In genomic region chr10:83152723-83153122, GRCm38 (mm10) we compare ENCODE assay signal across 20 mouse cellular contexts.
A peak's percentile ranks its signal among the peaks of the same experiment; 100 is the strongest.
DNase-seq lines count a peak whose midpoint lies in the region; ATAC-seq and TF ChIP-seq lines count a peak whose summit lies in the region.
"Had no signal": no experiment of that assay in that cellular context is flagged by ENCODE, and none has a peak within 500 bp of the region (broad histone marks: within the 10 kb centered on the region; RNA-seq: fewer than 3 reads in every experiment).

No protein-coding gene starts in this region.

- H3K27ac ChIP-seq in liver, embryonic 11.5 days (ENCODE audit: low read depth, low read length), result peak overlapping the region; percentile 78; the same call in 1 of the 2 replicates
- H3K27ac ChIP-seq in liver, embryonic 14.5 days, result peak overlapping the region; percentile 60
- H3K27ac ChIP-seq in neural tube, embryonic 15.5 days (replicated peaks), result no peak overlapping the region
- H3K27ac ChIP-seq: embryonic facial prominence, embryonic 12.5 days; forebrain, embryonic 10.5 days; forebrain, embryonic 15.5 days; heart, embryonic 13.5 days; hindbrain, embryonic 15.5 days had no signal

- H3K36me3 ChIP-seq in erythroblast, embryonic 14.5 days (ENCODE audit: control insufficient read depth), result peaks cover 2% of the 10 kb centered on the region; the same call in 1 of the 2 replicates
- H3K36me3 ChIP-seq in liver, embryonic 11.5 days (ENCODE audit: control insufficient read depth, insufficient read depth, low read length), result no peaks in the 10 kb centered on the region
- H3K36me3 ChIP-seq in liver, embryonic 14.5 days (replicated peaks; ENCODE audit: control insufficient read depth, insufficient read depth, low read depth), result no peaks in the 10 kb centered on the region
- H3K36me3 ChIP-seq in neural tube, embryonic 15.5 days, result no peaks in the 10 kb centered on the region
- H3K36me3 ChIP-seq: embryonic facial prominence, embryonic 12.5 days; forebrain, embryonic 10.5 days; forebrain, embryonic 15.5 days; heart, embryonic 13.5 days; hindbrain, embryonic 15.5 days had no signal

- WGBS in liver, embryonic 11.5 days, result 75% methylated on average over 1 of the region's 1 CpGs
- WGBS in liver, embryonic 14.5 days (ENCODE audit: insufficient replicate concordance), result 83% methylated on average over 1 of the region's 1 CpGs
- WGBS in neural tube, embryonic 15.5 days, result 89% methylated on average over 1 of the region's 1 CpGs

- no peak for TF ChIP-seq EP300 in liver, embryonic 14.5 days (IDR thresholded peaks at IDR 0.05; ENCODE audit: low read depth)

- H3K9me3 ChIP-seq in erythroblast, embryonic 14.5 days (ENCODE audit: control insufficient read depth, low read length), result no peaks in the 10 kb centered on the region
- no peaks in the 10 kb centered on the region for H3K9me3 ChIP-seq in liver, embryonic 11.5 days (ENCODE audit: control insufficient read depth, low read length)
- H3K9me3 ChIP-seq in liver, embryonic 14.5 days (ENCODE audit: control insufficient read depth, low read length), result no peaks in the 10 kb centered on the region
- H3K9me3 ChIP-seq in neural tube, embryonic 15.5 days (replicated peaks), result no peaks in the 10 kb centered on the region
- H3K9me3 ChIP-seq: embryonic facial prominence, embryonic 12.5 days; forebrain, embryonic 10.5 days; forebrain, embryonic 15.5 days; hindbrain, embryonic 15.5 days had no signal

- peak overlapping the region; percentile 53 for H3K4me3 ChIP-seq in erythroblast, embryonic 14.5 days (replicated peaks)
- peak overlapping the region; percentile 23 for H3K4me3 ChIP-seq in liver, embryonic 11.5 days (ENCODE audit: low read depth, low read length)
- peak overlapping the region in 1 of 2 experiments; percentile 38; a peak in 2 of 4 replicates for H3K4me3 ChIP-seq in liver, embryonic 14.5 days (ENCODE audit: insufficient read depth in 1 of 2, low read depth in 2 of 2, low read length in 2 of 2)
- no peak overlapping the region for H3K4me3 ChIP-seq in neural tube, embryonic 15.5 days (replicated peaks)
- H3K4me3 ChIP-seq: embryonic facial prominence, embryonic 12.5 days; forebrain, embryonic 10.5 days; forebrain, embryonic 15.5 days; heart, embryonic 13.5 days; hindbrain, embryonic 15.5 days had no signal

- no peak for TF ChIP-seq CTCF in liver, embryonic 14.5 days (IDR thresholded peaks at IDR 0.05; ENCODE audit: low read depth)

- peak overlapping the region; percentile 60 for H3K4me2 ChIP-seq in liver, embryonic 11.5 days
- peak overlapping the region; percentile 70 for H3K4me2 ChIP-seq in liver, embryonic 14.5 days (ENCODE audit: low read depth)
- H3K4me2 ChIP-seq in neural tube, embryonic 15.5 days, result no peak overlapping the region
- H3K4me2 ChIP-seq: embryonic facial prominence, embryonic 12.5 days; forebrain, embryonic 15.5 days; heart, embryonic 13.5 days; hindbrain, embryonic 15.5 days had no signal

- H3K9ac ChIP-seq in liver, embryonic 11.5 days (ENCODE audit: low read depth, low read length), result no peak overlapping the region; the same call in 1 of the 2 replicates
- peak overlapping the region; percentile 38 for H3K9ac ChIP-seq in liver, embryonic 14.5 days (replicated peaks)
- H3K9ac ChIP-seq in neural tube, embryonic 15.5 days (replicated peaks), result no peak overlapping the region
- H3K9ac ChIP-seq: embryonic facial prominence, embryonic 12.5 days; forebrain, embryonic 15.5 days; heart, embryonic 13.5 days; hindbrain, embryonic 15.5 days had no signal

- no peaks in the 10 kb centered on the region for H3K27me3 ChIP-seq in erythroblast, embryonic 14.5 days (ENCODE audit: control insufficient read depth)
- no peaks in the 10 kb centered on the region for H3K27me3 ChIP-seq in liver, embryonic 11.5 days (replicated peaks; ENCODE audit: control insufficient read depth, insufficient read depth, low read length)
- no peaks in the 10 kb centered on the region for H3K27me3 ChIP-seq in liver, embryonic 14.5 days (ENCODE audit: control insufficient read depth, insufficient read depth, low read length)
- H3K27me3 ChIP-seq in neural tube, embryonic 15.5 days (replicated peaks), result no peaks in the 10 kb centered on the region
- H3K27me3 ChIP-seq: CH12.LX; embryonic facial prominence, embryonic 12.5 days; forebrain, embryonic 15.5 days; heart, embryonic 13.5 days; hindbrain, embryonic 15.5 days had no signal

- peaks cover 60% of the 10 kb centered on the region for H3K4me1 ChIP-seq in erythroblast, embryonic 14.5 days (ENCODE audit: control insufficient read depth)
- H3K4me1 ChIP-seq in liver, embryonic 11.5 days (replicated peaks; ENCODE audit: control insufficient read depth, insufficient read depth, low read length), result peaks cover 30% of the 10 kb centered on the region
- H3K4me1 ChIP-seq in liver, embryonic 14.5 days (replicated peaks; ENCODE audit: control insufficient read depth in 2 of 2, insufficient read depth in 2 of 2, low read length in 1 of 2), result peaks cover 22 to 32% of the 10 kb centered on the region in 2 experiments
- H3K4me1 ChIP-seq in neural tube, embryonic 15.5 days, result peaks cover 37% of the 10 kb centered on the region

- DNase-seq in liver, embryonic 11.5 days (ENCODE audit: low spot score), result no peak
- no peak for DNase-seq in liver
- no peak for DNase-seq in liver, embryonic 14.5 days (ENCODE audit: low read depth in 3 of 3, low spot score in 3 of 3)
- DNase-seq: cerebellum, adult 11-12 months; cerebellum, adult 9-10 months; cerebellum, postnatal 25 days; gastrocnemius, postnatal 36 days; heart, adult 11 months; heart, postnatal 36 days had no signal

- no peak for ATAC-seq in erythroblast, adult 5-6 weeks (replicated peaks; ENCODE audit: low FRiP score, poor library complexity, severe bottlenecking)
- no peak for ATAC-seq in liver, embryonic 11.5 days (replicated peaks; ENCODE audit: low FRiP score)
- ATAC-seq in liver, embryonic 14.5 days (ENCODE audit: insufficient read depth), result no peak
- ATAC-seq in megakaryocyte, adult 5-6 weeks (ENCODE audit: poor library complexity, severe bottlenecking), result peak; percentile 25
- no peak for ATAC-seq in inflammation-experienced regulatory T-cells, adult 6 months
- no peak for ATAC-seq in neural tube, embryonic 15.5 days (ENCODE audit: low FRiP score)
- ATAC-seq: forebrain, embryonic 15.5 days had no signal
